ENCODE assay signal across 8 mouse cellular contexts in genomic region chr11:104441475-104442332, GRCm38 (mm10). TPM values are rescaled to one million over a fixed set of nuclear protein-coding genes. Genes with fewer than 3 reads are reported as not detected.
DNase-seq lines count a peak whose midpoint lies in the region; ATAC-seq and TF ChIP-seq lines count a peak whose summit lies in the region.

No protein-coding gene starts in this region.

- TF ChIP-seq CTCF in cortical plate, adult 2 months (IDR thresholded peaks at IDR 0.05; ENCODE audit: extremely low read depth, insufficient read depth, low read length) = no peak

- H3K4me1 ChIP-seq in cortical plate, adult 2 months (ENCODE audit: control insufficient read depth, insufficient read depth, low read length) = no peaks in the 10 kb centered on the region; the same call in none of the 2 replicates

- peak overlapping the region; percentile 85 for H3K27ac ChIP-seq in cortical plate, adult 2 months (ENCODE audit: insufficient read depth, low read length)

- peak; percentile 32 for ATAC-seq in megakaryocyte, adult 5-6 weeks (ENCODE audit: poor library complexity, severe bottlenecking)

- peak; percentile 59 for TF ChIP-seq POLR2A in cortical plate, adult 2 months (IDR thresholded peaks at IDR 0.05; ENCODE audit: extremely low read depth, insufficient read depth, low read length)

- peak overlapping the region; percentile 85 for H3K4me3 ChIP-seq in cortical plate, adult 2 months (ENCODE audit: insufficient read depth, low read length)

- DNase-seq in ZHBTc4 (ENCODE audit: low read depth, low spot score) = peak; percentile 91
- DNase-seq in gastrocnemius, adult 8-10 months (ENCODE audit: low spot score in 2 of 2) = peak; percentile 62 to 73
- DNase-seq in induced T-regulatory cell, adult 2 months (ENCODE audit: low read depth) = peak; percentile 77
- DNase-seq in left cerebral cortex, adult 8-10 months (ENCODE audit: low spot score in 2 of 2) = peak; percentile 55 to 70
- peak; percentile 72 to 78 for DNase-seq in right cerebral cortex, adult 2 months (ENCODE audit: low spot score in 2 of 2)
- peak; percentile 36 for DNase-seq in urinary bladder, postnatal 10 days (ENCODE audit: low spot score)

RNA-seq across cellular contexts. Expression of gene Kansl1, which starts 27.0 kb away (rescaled TPM):
- polyA plus RNA-seq in cortical plate, adult 2 months (2012; rRNA removed) = 85.7 and 86.2 TPM in 2 replicates
- 10 to 100 TPM; 18.5 to 22.2 (median 20.7) TPM for total RNA-seq in gastrocnemius, adult 8-10 months (2022)
- 10 to 100 TPM; 68.9 to 80.7 (median 76.1) TPM for total RNA-seq in left cerebral cortex, adult 8-10 months (2022)
- total RNA-seq in megakaryocyte, adult 5-6 weeks (2015) = 50.8 and 51.7 TPM in 2 replicates
- 27.5 and 33.3 TPM in 2 replicates for total RNA-seq in megakaryocyte, adult 5-6 weeks (2017)

Comparison
In these comparisons a context has a peak if more than half of its experiments do, and no peak if none do; other contexts are left out.
1. Peak in every context shown above with its lines: DNase-seq, ATAC-seq, H3K4me3 ChIP-seq and H3K27ac ChIP-seq.
2. DNase-seq: peak in every context shown above with its lines; median percentile 91 in ZHBTc4; 77 in induced T-regulatory cell, adult 2 months; 75 in right cerebral cortex, adult 2 months; 68 in gastrocnemius, adult 8-10 months; 62 in left cerebral cortex, adult 8-10 months; 36 in urinary bladder, postnatal 10 days.